In the genomic region with DNA sequence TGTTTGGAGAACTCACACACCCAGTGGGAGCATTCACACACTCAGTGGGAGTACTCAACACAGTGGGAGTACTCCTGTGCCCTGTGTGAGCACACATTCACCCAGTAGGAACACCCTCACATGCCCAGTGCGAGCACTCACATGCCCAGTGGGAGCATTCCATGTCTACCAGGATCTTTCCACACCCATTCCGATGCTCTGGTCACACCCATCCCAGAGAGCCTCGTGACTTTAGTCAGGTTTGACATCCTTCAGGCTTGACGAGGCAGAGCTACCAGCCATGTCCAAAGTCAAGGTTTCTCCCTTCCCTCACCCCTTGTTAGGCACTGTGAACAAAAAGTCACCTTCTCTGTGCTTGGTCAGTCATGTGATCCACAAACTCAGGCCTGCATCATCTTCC, we compare ENCODE assay signal across 8 mouse cellular contexts. TPM values are rescaled to one million over a fixed set of nuclear protein-coding genes. Genes with fewer than 3 reads are reported as not detected.
DNase-seq lines count a peak whose midpoint lies in the region; ATAC-seq and TF ChIP-seq lines count a peak whose summit lies in the region.
"Had no signal": no experiment of that assay in that cellular context is flagged by ENCODE, and none has a peak within 500 bp of the region (broad histone marks: within the 10 kb centered on the region; RNA-seq: fewer than 3 reads in every experiment).

No protein-coding gene starts in this region.

- H3ac ChIP-seq in C2C12 (ENCODE audit: control insufficient read depth, insufficient read length, low read depth), result no peak overlapping the region

- peak overlapping the region; percentile 74 for H3K27ac ChIP-seq in heart, embryonic 16.5 days (ENCODE audit: low read length)
- H3K27ac ChIP-seq in limb, embryonic 12.5 days, result peak overlapping the region; percentile 57

- peaks cover 6% of the 10 kb centered on the region for H3K36me3 ChIP-seq in C2C12 (ENCODE audit: control insufficient read depth, insufficient read depth)
- H3K36me3 ChIP-seq in heart, embryonic 16.5 days (ENCODE audit: control insufficient read depth, insufficient read depth), result peaks cover 16% of the 10 kb centered on the region
- H3K36me3 ChIP-seq in limb, embryonic 12.5 days, result peaks cover 17% of the 10 kb centered on the region

- H3K79me3 ChIP-seq in C2C12 (ENCODE audit: low read depth), result no peaks in the 10 kb centered on the region

- no peaks in the 10 kb centered on the region for H3K79me2 ChIP-seq in C2C12 (ENCODE audit: control insufficient read depth, insufficient read depth)

- H3K4me3 ChIP-seq in C2C12 (ENCODE audit: insufficient read depth, poor library complexity, severe bottlenecking), result no peak overlapping the region
- no peak overlapping the region for H3K4me3 ChIP-seq in heart, embryonic 16.5 days (ENCODE audit: low read length)
- H3K4me3 ChIP-seq in limb, embryonic 12.5 days (replicated peaks), result no peak overlapping the region
- H3K4me3 ChIP-seq: erythroblast, embryonic 14.5 days had no signal

- no peak overlapping the region for H3K9ac ChIP-seq in heart, embryonic 16.5 days (ENCODE audit: low read length)
- no peak overlapping the region for H3K9ac ChIP-seq in limb, embryonic 12.5 days (replicated peaks)

- no peaks in the 10 kb centered on the region for H3K9me3 ChIP-seq in heart, embryonic 16.5 days (replicated peaks; ENCODE audit: control insufficient read depth, low read length)
- H3K9me3 ChIP-seq in limb, embryonic 12.5 days, result no peaks in the 10 kb centered on the region

- ATAC-seq in heart, embryonic 16.5 days (replicated peaks; ENCODE audit: extremely low read depth, insufficient read depth, low FRiP score), result no peak
- no peak for ATAC-seq in limb, embryonic 12.5 days (ENCODE audit: insufficient number of reproducible peaks, insufficient read depth, low FRiP score, low TSS enrichment, low read depth)

- peak; percentile 26 for DNase-seq in A20 (ENCODE audit: low read depth, low spot score)
- DNase-seq in adipocyte (ENCODE audit: low spot score), result no peak
- DNase-seq in left cerebral cortex, adult 9 months (ENCODE audit: low spot score in 2 of 2), result no peak
- no peak for DNase-seq in urinary bladder, postnatal 10 days (ENCODE audit: low spot score)

- 54% methylated on average over 4 of the region's 4 CpGs for WGBS in heart, embryonic 16.5 days
- WGBS in limb, embryonic 12.5 days, result 78% methylated on average over 4 of the region's 4 CpGs

- 0 out of 2 replicates have a peak overlapping the region, but pooled peaks have one; percentile 4 for H3K4me2 ChIP-seq in heart, embryonic 16.5 days (ENCODE audit: low read depth, low read length)
- no peak overlapping the region for H3K4me2 ChIP-seq in limb, embryonic 12.5 days

- no peaks in the 10 kb centered on the region for H3K27me3 ChIP-seq in C2C12 (ENCODE audit: control insufficient read depth, insufficient read depth, insufficient read length)
- H3K27me3 ChIP-seq in heart, embryonic 16.5 days (ENCODE audit: control insufficient read depth, insufficient read depth, low read length), result no peaks in the 10 kb centered on the region
- H3K27me3 ChIP-seq in limb, embryonic 12.5 days, result no peaks in the 10 kb centered on the region

- no peak for TF ChIP-seq CTCF in C2C12 (IDR thresholded peaks at IDR 0.05; ENCODE audit: control insufficient read depth, insufficient read depth, insufficient read length)

- peaks cover 8% of the 10 kb centered on the region; the same call in 1 of the 2 replicates for H3K4me1 ChIP-seq in heart, embryonic 16.5 days (ENCODE audit: control insufficient read depth, insufficient read depth, low read length)
- peaks cover 20% of the 10 kb centered on the region for H3K4me1 ChIP-seq in limb, embryonic 12.5 days (replicated peaks)

TF ChIP-seq in C2C12, 6 proteins besides CTCF, POLR2A, EP300 and RAD21:
- TF ChIP-seq USF1 (IDR thresholded peaks at IDR 0.05; ENCODE audit: low read depth) (peak; percentile 7), MYOD1 (IDR thresholded peaks at IDR 0.05; ENCODE audit: control insufficient read depth, insufficient read length, low read depth) (no peak), MAX (IDR thresholded peaks at IDR 0.05) (no peak), MYOG (IDR thresholded peaks at IDR 0.05; ENCODE audit: control insufficient read depth, extremely low read depth, insufficient read length) (no peak)

RNA-seq across cellular contexts. Expression of gene Ndufv3, which starts 15.4 kb away (rescaled TPM):
- 178 TPM for polyA plus RNA-seq in C2C12 (2012; fragmentation: generic; extraction: Trizol)
- 625 and 628 TPM in 2 replicates for polyA plus RNA-seq in heart, embryonic 16.5 days (2015; fragmentation: Nextera tagmentation; extraction: Ambion mirVana)
- polyA plus RNA-seq in limb, embryonic 12.5 days (2016; fragmentation: Nextera tagmentation; extraction: Ambion mirVana), result 241 and 250 TPM in 2 replicates

RNA-seq across cellular contexts. Expression of gene Wdr4, which starts 15.6 kb away (rescaled TPM):
- 48.5 TPM for polyA plus RNA-seq in C2C12 (2012; fragmentation: generic; extraction: Trizol)
- polyA plus RNA-seq in heart, embryonic 16.5 days (2015; fragmentation: Nextera tagmentation; extraction: Ambion mirVana), result 20.2 and 21.8 TPM in 2 replicates
- polyA plus RNA-seq in limb, embryonic 12.5 days (2016; fragmentation: Nextera tagmentation; extraction: Ambion mirVana), result 42.0 and 43.6 TPM in 2 replicates

RNA-seq across cellular contexts. Expression of gene Pknox1, which starts 29.2 kb away (rescaled TPM):
- 13.6 TPM for polyA plus RNA-seq in C2C12 (2012; fragmentation: generic; extraction: Trizol)
- 17.9 and 20.6 TPM in 2 replicates for polyA plus RNA-seq in heart, embryonic 16.5 days (2015; fragmentation: Nextera tagmentation; extraction: Ambion mirVana)
- 35.4 and 39.3 TPM in 2 replicates for polyA plus RNA-seq in limb, embryonic 12.5 days (2016; fragmentation: Nextera tagmentation; extraction: Ambion mirVana)
